Mouse (Mus musculus) intestine, embryonic 14.5 days (tissue): ENCODE results near the gene Eomes. TPM values are rescaled to one million over a fixed set of nuclear protein-coding genes. Genes with fewer than 3 reads are reported as not detected.
A peak's percentile ranks its signal among the peaks of the same experiment; 100 is the strongest.

Experiments used
- ATAC-seq: fragments of 200-750 bp; cut with Nextera tagmentation; replicated peaks from 2 replicates; pipeline ENCODE4 v1.8.0; 2017; ENCODE audit warnings: low read depth, moderate number of reproducible peaks, moderate TSS enrichment, moderate library complexity; ENCODE audit not compliant: low FRiP score, low TSS enrichment
- DNase-seq: peaks from one replicate; pipeline ENCODE4 v3.0.0-alpha.2; 2018; ENCODE audit warnings: low spot score
- H3K27ac ChIP-seq: fragments of 300-500 bp; sonication (generic); 2 replicates; pipeline ENCODE4 v1.5.1; 2014; ENCODE audit warnings: low read depth, mild to moderate bottlenecking, control low read depth
- H3K27me3 ChIP-seq: fragments of 300-500 bp; sonication (generic); replicated peaks from 2 replicates; pipeline ENCODE4 v1.6.1; 2014; ENCODE audit warnings: low read length, control low read depth; ENCODE audit not compliant: control insufficient read depth, insufficient read depth
- H3K36me3 ChIP-seq: fragments of 300-500 bp; sonication (generic); 2 replicates; pipeline ENCODE4 v1.6.1; 2014; ENCODE audit warnings: low read length, control low read depth; ENCODE audit not compliant: control insufficient read depth, insufficient read depth
- H3K4me1 ChIP-seq: fragments of 300-500 bp; sonication (generic); replicated peaks from 2 replicates; pipeline ENCODE4 v1.6.1; 2014; ENCODE audit warnings: low read length, control low read depth, mixed read lengths; ENCODE audit not compliant: control insufficient read depth, insufficient read depth
- H3K4me2 ChIP-seq: fragments of 300-500 bp; sonication (generic); 2 replicates; pipeline ENCODE4 v1.6.1; 2014; ENCODE audit warnings: low read length
- H3K4me3 ChIP-seq: fragments of 300-500 bp; sonication (generic); 2 replicates; pipeline ENCODE4 v1.5.1; 2014; ENCODE audit warnings: low read depth, low read length, control low read depth, mixed read lengths
- H3K9ac ChIP-seq: fragments of 300-500 bp; sonication (generic); 2 replicates; pipeline ENCODE4 v1.6.1; 2014; ENCODE audit warnings: mild to moderate bottlenecking, low read length
- H3K9me3 ChIP-seq: fragments of 300-500 bp; sonication (generic); 2 replicates; pipeline ENCODE4 v1.6.1; 2016; ENCODE audit warnings: low read length, control low read depth; ENCODE audit not compliant: control insufficient read depth
- WGBS: fragments of 180-500 bp; shearing (Covaris S2); extraction: QIAGEN DNeasy Blood & Tissue Kit; methylation state at CpG from one replicate; pipeline ENCODE4 v1.1.7; 2014; 5-methylcytosine and 5-hydroxymethylcytosine counted together
- polyA plus RNA-seq: library from polyadenylated mRNA; unstranded; fragments of >200 nt; fragmentation: Nextera tagmentation; extraction: Ambion mirVana; gene quantifications from 2 replicates; pipeline ENCODE4 v1.2.1, GENCODE M21; 2014

The Eomes gene
- polyA plus RNA-seq, 1 experiment from 2014 or later = 0.34 TPM

DNA sequence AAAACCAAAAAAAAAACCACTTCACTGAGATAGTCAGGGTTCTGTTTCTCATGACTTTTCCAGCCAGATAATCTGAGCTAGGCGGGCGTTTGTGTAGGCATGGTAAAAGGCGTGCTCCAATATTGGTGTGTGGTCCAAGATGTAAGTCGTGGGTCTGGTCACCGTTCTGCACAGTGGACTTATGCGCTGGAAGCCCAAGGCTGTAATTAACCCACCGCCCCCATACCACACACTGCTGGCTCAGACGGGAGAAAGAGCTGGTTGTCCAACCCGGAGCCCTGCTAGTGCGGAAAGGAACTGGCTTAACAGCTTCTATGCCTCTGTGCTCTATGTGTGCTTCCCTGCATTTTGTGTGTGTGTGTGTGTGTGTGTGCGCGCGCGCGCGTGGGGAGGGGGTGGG, 8.7 kb upstream of the Eomes start:
- H3K36me3 ChIP-seq = no peaks in the 10 kb centered on the region
- ATAC-seq = no peak
- no peak overlapping the region for H3K27ac ChIP-seq
- H3K4me1 ChIP-seq = no peaks in the 10 kb centered on the region
- no peaks in the 10 kb centered on the region for H3K9me3 ChIP-seq
- no peak overlapping the region for H3K4me2 ChIP-seq
- no peak overlapping the region for H3K4me3 ChIP-seq
- H3K9ac ChIP-seq = no peak overlapping the region
- WGBS = 13% methylated on average over 16 of the region's 16 CpGs
- no peak for DNase-seq
- peaks cover 69% of the 10 kb centered on the region for H3K27me3 ChIP-seq

DNA sequence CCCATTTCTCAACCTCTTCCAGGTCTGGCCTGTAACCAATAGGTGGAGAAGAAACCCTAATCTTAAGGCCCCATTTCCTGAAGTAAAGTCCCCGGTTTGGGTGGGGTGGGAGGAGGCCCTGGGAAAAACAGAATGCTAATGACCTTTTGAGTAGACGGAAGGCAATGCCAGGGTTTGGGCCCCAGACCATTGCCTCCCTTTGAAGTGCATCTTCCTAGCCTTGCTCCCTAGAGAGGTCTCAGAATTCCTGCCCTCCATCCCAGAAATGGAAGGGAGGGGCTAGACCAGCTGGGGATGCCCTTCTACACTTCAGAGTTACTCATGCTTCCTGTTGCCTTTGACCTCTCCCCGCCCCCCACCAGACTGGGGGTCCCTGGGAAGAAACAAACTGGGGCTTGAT, 6.7 kb upstream of the Eomes start:
- Histone ChIP-seq H3K9ac (no peak overlapping the region), H3K4me3 (no peak overlapping the region), H3K27ac (no peak overlapping the region), H3K9me3 (no peaks in the 10 kb centered on the region), H3K27me3 (peaks cover 89% of the 10 kb centered on the region), H3K36me3 (no peaks in the 10 kb centered on the region), H3K4me2 (no peak overlapping the region), H3K4me1 (no peaks in the 10 kb centered on the region)
- DNase-seq = no peak
- no peak for ATAC-seq
- WGBS = 16% methylated on average over 3 of the region's 3 CpGs

DNA sequence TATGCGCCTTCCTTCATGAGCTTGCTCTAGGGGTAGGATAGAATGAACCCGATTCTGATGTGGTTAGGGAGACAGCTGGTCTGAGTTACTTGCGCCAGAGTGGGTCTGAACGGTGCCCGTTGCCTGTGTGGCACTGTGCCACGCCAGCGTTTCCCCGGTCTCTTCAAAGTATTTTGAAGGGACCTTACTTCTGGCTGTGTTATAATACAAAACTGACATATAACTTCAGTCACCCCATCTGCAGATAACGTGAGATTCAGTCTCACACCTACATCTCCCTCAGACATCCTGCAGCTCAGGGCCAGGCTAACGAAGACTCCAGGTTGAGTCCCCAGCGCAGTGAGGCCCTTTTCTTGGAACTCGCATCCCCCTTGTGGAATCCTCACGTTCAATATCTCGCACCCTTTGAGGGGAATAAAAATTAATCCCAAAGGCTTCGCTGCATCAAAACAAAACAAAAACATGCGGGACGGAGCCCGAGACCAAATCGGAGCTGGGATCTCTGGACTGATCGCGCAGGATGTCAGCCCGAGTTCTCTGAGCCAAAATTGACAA, 1.7 kb upstream of the Eomes start:
- Histone ChIP-seq H3K4me1 (peaks cover 11% of the 10 kb centered on the region; the same call in 1 of the 2 replicates), H3K9ac (no peak overlapping the region), H3K4me3 (no peak overlapping the region), H3K9me3 (no peaks in the 10 kb centered on the region), H3K4me2 (no peak overlapping the region), H3K27ac (no peak overlapping the region), H3K36me3 (no peaks in the 10 kb centered on the region), H3K27me3 (peaks cover 91% of the 10 kb centered on the region)
- 3% methylated on average over 22 of the region's 22 CpGs for whole genome bisulfite sequencing
- ATAC-seq (no peak), DNase-seq (peak; percentile 64)

DNA sequence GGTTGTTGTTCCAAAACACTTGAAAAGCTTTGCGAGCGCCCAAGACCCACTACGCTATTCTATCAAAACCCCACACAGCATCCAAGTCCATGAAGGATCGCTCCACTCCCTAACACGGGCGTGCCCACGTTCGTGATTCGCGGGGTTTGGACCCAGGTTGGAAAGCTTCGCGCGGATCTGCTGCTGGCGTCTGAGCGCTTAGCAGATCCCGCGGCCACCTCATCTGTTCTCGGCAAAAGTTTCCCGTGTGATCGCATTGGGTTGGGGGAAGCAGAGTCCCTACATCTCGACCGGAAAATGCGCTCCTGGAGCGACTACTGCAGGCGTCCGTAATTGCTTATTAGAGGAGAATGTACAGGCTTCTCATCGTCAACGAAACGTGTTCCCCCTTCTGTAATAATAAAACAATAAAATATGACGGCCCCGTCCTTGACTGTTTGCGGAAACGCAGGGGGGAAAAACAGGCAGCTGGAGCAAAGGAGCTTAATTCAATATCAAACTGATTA, 1.2 kb upstream of the Eomes start:
- Histone ChIP-seq H3K4me3 (no peak overlapping the region), H3K36me3 (no peaks in the 10 kb centered on the region), H3K27me3 (peaks cover 91% of the 10 kb centered on the region), H3K9ac (no peak overlapping the region), H3K4me1 (peaks cover 11% of the 10 kb centered on the region; the same call in 1 of the 2 replicates), H3K4me2 (0 out of 2 replicates have a peak overlapping the region, but pooled peaks have one; percentile 12), H3K27ac (no peak overlapping the region), H3K9me3 (no peaks in the 10 kb centered on the region)
- DNase-seq = peak; percentile 76
- ATAC-seq = no peak
- under 1% methylated on average over 33 of the region's 33 CpGs for WGBS

DNA sequence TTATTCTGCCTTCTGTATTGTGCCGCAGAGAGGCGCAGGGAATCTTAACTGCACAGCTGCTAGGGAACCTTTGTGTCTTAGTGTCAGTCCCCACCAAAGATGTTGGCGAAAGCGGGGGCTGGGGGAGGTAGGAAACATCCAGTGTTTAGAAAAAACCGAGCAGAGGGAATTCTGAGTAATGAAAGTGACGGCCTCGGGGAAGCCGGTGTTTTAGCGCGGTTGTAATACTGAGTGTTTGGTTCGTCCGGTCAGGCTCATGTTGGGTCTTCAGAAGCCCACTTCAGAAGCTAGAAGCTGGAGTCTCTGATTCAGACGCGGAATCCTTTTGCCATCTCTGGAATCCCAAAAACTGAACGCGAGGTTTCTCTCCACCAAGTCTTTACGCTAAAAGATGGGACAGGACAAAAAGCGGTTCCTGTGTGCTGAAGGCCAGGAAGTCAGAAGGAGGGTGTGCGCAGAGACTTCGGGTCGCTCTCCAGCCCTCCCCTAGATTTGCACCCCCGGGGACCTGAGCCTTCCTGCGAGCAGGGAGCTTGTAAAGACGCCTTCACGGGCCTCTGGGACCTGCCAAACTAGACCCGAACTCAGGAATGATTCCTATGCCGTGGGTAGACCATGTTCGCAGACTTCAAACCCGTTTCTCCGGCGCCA, 606 bp upstream of the Eomes start:
- ATAC-seq = no peak

DNA sequence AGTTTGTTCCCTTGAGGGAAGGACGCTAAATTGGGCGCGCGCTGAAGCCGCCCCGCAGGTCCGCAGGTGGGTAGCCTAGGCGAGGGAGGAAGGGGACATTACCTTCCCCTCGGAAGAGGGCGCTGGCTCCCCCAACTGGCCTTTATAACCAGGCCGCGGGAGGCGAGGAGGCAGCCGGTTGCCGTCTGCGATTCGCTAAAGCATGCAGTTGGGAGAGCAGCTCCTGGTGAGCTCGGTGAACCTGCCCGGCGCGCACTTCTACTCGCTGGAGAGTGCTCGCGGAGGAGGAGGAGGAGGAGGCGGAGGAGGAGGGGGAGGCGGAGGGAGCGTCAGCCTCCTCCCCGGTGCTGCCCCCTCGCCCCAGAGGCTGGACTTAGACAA, 436 bp downstream of the Eomes start:
- WGBS = 2% methylated on average over 27 of the region's 29 CpGs
- H3K36me3 ChIP-seq = no peaks in the 10 kb centered on the region
- ATAC-seq = peak; percentile 33
- H3K4me2 ChIP-seq = peak overlapping the region; percentile 58
- H3K4me1 ChIP-seq = peaks cover 11% of the 10 kb centered on the region; the same call in 1 of the 2 replicates
- H3K27me3 ChIP-seq = peaks cover 96% of the 10 kb centered on the region
- DNase-seq = peak; percentile 77
- no peaks in the 10 kb centered on the region for H3K9me3 ChIP-seq
- H3K27ac ChIP-seq = no peak overlapping the region
- H3K9ac ChIP-seq = no peak overlapping the region
- peak overlapping the region; percentile 38 for H3K4me3 ChIP-seq

More for the DNA sequence above, 606 bp upstream of the Eomes start:
- Histone ChIP-seq H3K4me3 (peak overlapping the region; percentile 8; the same call in 1 of the 2 replicates), H3K4me1 (peaks cover 11% of the 10 kb centered on the region; the same call in 1 of the 2 replicates), H3K27ac (no peak overlapping the region), H3K36me3 (no peaks in the 10 kb centered on the region), H3K9ac (no peak overlapping the region), H3K27me3 (peaks cover 94% of the 10 kb centered on the region), H3K4me2 (0 out of 2 replicates have a peak overlapping the region, but pooled peaks have one; percentile 12), H3K9me3 (no peaks in the 10 kb centered on the region)
- WGBS = under 1% methylated on average over 31 of the region's 31 CpGs
- peak; percentile 78 for DNase-seq

DNA sequence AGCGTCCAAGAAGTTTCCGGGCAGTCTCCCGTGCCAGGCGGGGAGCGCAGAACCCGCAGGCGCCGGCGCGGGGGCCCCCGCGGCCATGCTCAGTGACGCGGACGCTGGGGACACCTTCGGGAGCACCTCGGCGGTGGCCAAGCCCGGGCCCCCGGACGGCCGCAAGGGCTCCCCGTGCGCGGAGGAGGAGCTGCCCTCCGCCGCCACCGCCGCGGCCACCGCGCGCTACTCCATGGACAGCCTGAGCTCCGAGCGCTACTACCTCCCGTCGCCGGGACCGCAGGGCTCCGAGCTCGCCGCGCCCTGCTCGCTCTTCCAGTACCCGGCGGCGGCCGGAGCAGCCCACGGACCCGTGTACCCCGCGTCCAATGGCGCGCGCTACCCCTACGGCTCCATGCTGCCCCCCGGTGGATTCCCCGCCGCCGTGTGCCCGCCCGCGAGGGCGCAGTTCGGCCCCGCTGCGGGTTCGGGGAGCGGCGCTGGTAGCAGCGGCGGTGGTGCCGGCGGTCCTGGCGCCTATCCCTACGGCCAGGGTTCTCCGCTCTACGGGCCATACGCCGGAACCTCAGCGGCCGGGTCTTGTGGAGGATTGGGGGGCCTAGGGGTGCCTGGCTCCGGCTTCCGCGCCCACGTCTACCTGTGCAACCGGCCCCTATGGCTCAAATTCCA, 961 bp downstream of the Eomes start:
- Histone ChIP-seq H3K9me3 (no peaks in the 10 kb centered on the region), H3K27ac (no peak overlapping the region), H3K4me2 (peak overlapping the region; percentile 58), H3K4me3 (peak overlapping the region; percentile 38), H3K36me3 (no peaks in the 10 kb centered on the region), H3K9ac (no peak overlapping the region), H3K27me3 (peaks cover 98% of the 10 kb centered on the region), H3K4me1 (peaks cover 11% of the 10 kb centered on the region; the same call in 1 of the 2 replicates)
- WGBS = under 1% methylated on average over 84 of the region's 87 CpGs
- ATAC-seq (peak; percentile 69), DNase-seq (peak; percentile 69)

DNA sequence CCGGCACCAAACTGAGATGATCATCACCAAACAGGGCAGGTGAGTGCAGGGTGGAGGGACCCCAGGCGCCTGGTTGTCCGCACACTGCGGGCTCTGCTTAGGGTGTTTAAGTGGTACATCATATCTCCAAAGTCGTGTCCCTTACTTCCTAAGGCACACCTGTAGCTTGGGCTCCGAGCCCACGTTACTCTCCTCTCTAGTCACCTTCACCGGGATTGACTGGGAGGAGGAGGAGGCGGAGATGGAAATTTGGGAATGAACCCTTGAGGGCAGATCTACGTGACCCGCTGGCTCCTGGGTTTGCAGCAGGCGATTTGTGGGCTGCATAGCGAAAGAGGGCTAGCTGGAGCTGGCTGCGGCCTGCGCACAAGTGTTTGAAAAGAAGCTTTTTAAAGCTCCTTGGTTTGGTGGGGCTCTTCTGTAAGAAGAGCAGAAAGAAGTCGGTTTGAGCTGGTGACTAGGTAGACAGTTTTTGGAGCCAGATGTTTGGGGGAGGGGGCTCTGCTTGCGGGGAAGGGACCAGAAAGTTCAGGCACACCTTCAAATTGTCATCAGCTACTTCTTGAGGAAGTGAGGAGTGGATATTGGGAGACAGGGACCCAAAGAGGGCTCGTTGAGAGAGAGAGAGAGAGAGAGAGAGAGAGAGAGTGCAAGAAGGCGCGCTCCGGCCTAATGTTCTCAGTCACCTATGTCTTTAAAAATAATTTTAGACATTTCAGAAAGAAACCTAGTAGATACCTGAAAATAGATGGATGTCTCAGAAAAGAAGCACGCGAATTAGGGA, 1.7 kb downstream of the Eomes start:
- peak; percentile 67 for DNase-seq
- Histone ChIP-seq H3K27me3 (peaks cover 100% of the 10 kb centered on the region), H3K27ac (no peak overlapping the region)

More for the DNA sequence above, 1.7 kb downstream of the Eomes start:
- Histone ChIP-seq H3K9ac (no peak overlapping the region), H3K4me1 (peaks cover 11% of the 10 kb centered on the region; the same call in 1 of the 2 replicates), H3K36me3 (no peaks in the 10 kb centered on the region), H3K4me3 (peak overlapping the region; percentile 38; the same call in 1 of the 2 replicates), H3K9me3 (no peaks in the 10 kb centered on the region), H3K4me2 (no peak overlapping the region)
- WGBS = 3% methylated on average over 23 of the region's 23 CpGs
- ATAC-seq = no peak
